13 mouse cellular contexts compared by ENCODE assay signal in the genomic region with DNA sequence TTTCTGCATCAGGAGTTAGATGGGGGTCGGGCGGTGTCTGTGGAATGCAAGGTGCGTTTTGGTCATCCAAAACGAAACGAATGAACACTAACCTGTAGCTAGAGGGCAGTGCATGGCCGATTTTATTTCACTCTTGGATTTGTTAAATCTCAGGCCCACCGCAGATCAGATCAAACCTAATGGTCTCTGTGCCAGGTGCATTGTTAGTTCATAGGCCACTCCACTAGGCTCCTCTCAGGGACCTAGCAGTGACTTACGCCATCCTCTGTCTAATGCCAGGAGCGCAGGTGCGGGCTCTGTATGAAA. TPM values are rescaled to one million over a fixed set of nuclear protein-coding genes. Genes with fewer than 3 reads are reported as not detected.
A peak's percentile ranks its signal among the peaks of the same experiment; 100 is the strongest.
DNase-seq lines count a peak whose midpoint lies in the region; ATAC-seq and TF ChIP-seq lines count a peak whose summit lies in the region.
"Had no signal": no experiment of that assay in that cellular context is flagged by ENCODE, and none has a peak within 500 bp of the region (broad histone marks: within the 10 kb centered on the region; RNA-seq: fewer than 3 reads in every experiment).

No protein-coding gene starts in this region.

- H3K4me3 ChIP-seq in heart, embryonic 13.5 days: peak overlapping the region; percentile 32
- 0 out of 2 replicates have a peak overlapping the region, but pooled peaks have one; percentile 7 for H3K4me3 ChIP-seq in lung, embryonic 16.5 days (ENCODE audit: low read length)
- H3K4me3 ChIP-seq in forebrain, postnatal 0 days (ENCODE audit: low read depth, low read length): peak overlapping the region; percentile 31
- peak overlapping the region; percentile 36 for H3K4me3 ChIP-seq in neural tube, embryonic 13.5 days

- H3K9me3 ChIP-seq in heart, embryonic 13.5 days: no peaks in the 10 kb centered on the region
- no peaks in the 10 kb centered on the region for H3K9me3 ChIP-seq in lung, embryonic 16.5 days (ENCODE audit: control insufficient read depth, low read length)
- H3K9me3 ChIP-seq in forebrain, postnatal 0 days (ENCODE audit: low read length): no peaks in the 10 kb centered on the region
- no peaks in the 10 kb centered on the region for H3K9me3 ChIP-seq in neural tube, embryonic 13.5 days

- no peak overlapping the region for H3K27ac ChIP-seq in heart, embryonic 13.5 days (replicated peaks)
- no peak overlapping the region for H3K27ac ChIP-seq in lung, embryonic 16.5 days (ENCODE audit: low read length)
- H3K27ac ChIP-seq in forebrain, postnatal 0 days (ENCODE audit: low read depth, low read length): no peak overlapping the region
- no peak overlapping the region for H3K27ac ChIP-seq in neural tube, embryonic 13.5 days (replicated peaks)

- WGBS in heart, embryonic 13.5 days: 6% methylated on average over 10 of the region's 10 CpGs
- 4% methylated on average over 10 of the region's 10 CpGs for WGBS in lung, embryonic 16.5 days
- 8% methylated on average over 10 of the region's 10 CpGs for WGBS in forebrain, postnatal 0 days
- WGBS in neural tube, embryonic 13.5 days: 5% methylated on average over 10 of the region's 10 CpGs

- no peak overlapping the region for H3K9ac ChIP-seq in heart, embryonic 13.5 days
- no peak overlapping the region for H3K9ac ChIP-seq in lung, embryonic 16.5 days (ENCODE audit: low read length)
- 0 out of 2 replicates have a peak overlapping the region, but pooled peaks have one; percentile 49 for H3K9ac ChIP-seq in forebrain, postnatal 0 days
- peak overlapping the region; percentile 35; the same call in 1 of the 2 replicates for H3K9ac ChIP-seq in neural tube, embryonic 13.5 days

- peak overlapping the region; percentile 56 for H3K4me2 ChIP-seq in heart, embryonic 13.5 days
- H3K4me2 ChIP-seq in lung, embryonic 16.5 days (ENCODE audit: low read depth, low read length): peak overlapping the region; percentile 33; the same call in 1 of the 2 replicates
- H3K4me2 ChIP-seq in forebrain, postnatal 0 days (ENCODE audit: low read depth): peak overlapping the region; percentile 52
- peak overlapping the region; percentile 55 for H3K4me2 ChIP-seq in neural tube, embryonic 13.5 days

- TF ChIP-seq CTCF in forebrain, postnatal 0 days (IDR thresholded peaks at IDR 0.05; ENCODE audit: low read depth): peak; percentile 28; the same call in 1 of the 2 replicates

- H3K36me3 ChIP-seq in heart, embryonic 13.5 days: no peaks in the 10 kb centered on the region
- no peaks in the 10 kb centered on the region for H3K36me3 ChIP-seq in lung, embryonic 16.5 days (ENCODE audit: control insufficient read depth, insufficient read depth, low read length)
- H3K36me3 ChIP-seq in forebrain, postnatal 0 days (ENCODE audit: insufficient read depth): no peaks in the 10 kb centered on the region
- H3K36me3 ChIP-seq in neural tube, embryonic 13.5 days: no peaks in the 10 kb centered on the region

- DNase-seq in heart, adult 18-20 months: no peak
- DNase-seq in lung, adult 18-20 months: no peak
- DNase-seq in forebrain, postnatal 0 days: no peak
- DNase-seq in cerebellum, postnatal 14 days: no peak
- DNase-seq: gastrocnemius, postnatal 10 days; kidney, postnatal 4 days; right cerebral cortex, postnatal 4 days had no signal

- H3K27me3 ChIP-seq in heart, embryonic 13.5 days (replicated peaks): peaks cover 67% of the 10 kb centered on the region
- H3K27me3 ChIP-seq in lung, embryonic 16.5 days (ENCODE audit: control insufficient read depth, insufficient read depth, low read depth, low read length): peaks cover 34% of the 10 kb centered on the region
- peaks cover 9% of the 10 kb centered on the region for H3K27me3 ChIP-seq in forebrain, postnatal 0 days (ENCODE audit: insufficient read depth, low read length)
- peaks cover 52% of the 10 kb centered on the region for H3K27me3 ChIP-seq in neural tube, embryonic 13.5 days

- ATAC-seq in heart, embryonic 13.5 days (ENCODE audit: extremely low read depth, insufficient number of reproducible peaks, low FRiP score, low TSS enrichment): no peak
- ATAC-seq in lung, embryonic 16.5 days (ENCODE audit: low read depth): no peak
- no peak for ATAC-seq in forebrain, postnatal 0 days
- no peak for ATAC-seq in neural tube, embryonic 13.5 days (ENCODE audit: low read depth)
- no peak for ATAC-seq in cerebellum, adult (ENCODE audit: insufficient number of reproducible peaks, low FRiP score, low TSS enrichment)

- H3K4me1 ChIP-seq in heart, embryonic 13.5 days: peaks cover 6% of the 10 kb centered on the region
- no peaks in the 10 kb centered on the region; the same call in 1 of the 2 replicates for H3K4me1 ChIP-seq in lung, embryonic 16.5 days (replicated peaks; ENCODE audit: control insufficient read depth, insufficient read depth, low read length)
- H3K4me1 ChIP-seq in forebrain, postnatal 0 days (ENCODE audit: insufficient read depth): peaks cover 11% of the 10 kb centered on the region; the same call in 1 of the 2 replicates
- peaks cover 18% of the 10 kb centered on the region for H3K4me1 ChIP-seq in neural tube, embryonic 13.5 days (replicated peaks)

RNA-seq across cellular contexts. Expression of a gene that starts 34.0 kb away (rescaled TPM):
- 0.83 and 1.3 TPM in 2 replicates for polyA plus RNA-seq in heart, embryonic 13.5 days (2015; fragmentation: Nextera tagmentation; extraction: Ambion mirVana)
- total RNA-seq in heart, adult 18-20 months (2021): under 1 TPM; 0.59 to 0.65 TPM
- 0.62 and 0.73 TPM in 2 replicates for polyA plus RNA-seq in lung, embryonic 16.5 days (2015; fragmentation: Nextera tagmentation; extraction: Ambion mirVana)
- total RNA-seq in forebrain, postnatal 0 days (2014; rRNA removed): 0.69 and 1.8 TPM in 2 replicates
- 0.51 and 0.60 TPM in 2 replicates for polyA plus RNA-seq in forebrain, postnatal 0 days (2015; fragmentation: Nextera tagmentation; extraction: Ambion mirVana)
- 0.47 and 0.62 TPM in 2 replicates for polyA plus RNA-seq in neural tube, embryonic 13.5 days (2015; fragmentation: Nextera tagmentation; extraction: Ambion mirVana)
- total RNA-seq: gastrocnemius, postnatal 10 days had no signal

RNA-seq across cellular contexts. Expression of a gene that starts 44.5 kb away (rescaled TPM):
- 0.09 and 0.18 TPM in 2 replicates for polyA plus RNA-seq in heart, embryonic 13.5 days (2015; fragmentation: Nextera tagmentation; extraction: Ambion mirVana)
- total RNA-seq in heart, adult 18-20 months (2021): not detected
- 0.13 and 0.40 TPM in 2 replicates for polyA plus RNA-seq in lung, embryonic 16.5 days (2015; fragmentation: Nextera tagmentation; extraction: Ambion mirVana)
- total RNA-seq in forebrain, postnatal 0 days (2014; rRNA removed): 2.1 TPM in 1 of 2 replicates, not detected in the other
- 0.13 and 0.17 TPM in 2 replicates for polyA plus RNA-seq in forebrain, postnatal 0 days (2015; fragmentation: Nextera tagmentation; extraction: Ambion mirVana)
- 0.47 and 1.4 TPM in 2 replicates for polyA plus RNA-seq in neural tube, embryonic 13.5 days (2015; fragmentation: Nextera tagmentation; extraction: Ambion mirVana)
- total RNA-seq: gastrocnemius, postnatal 10 days had no signal
- polyA plus RNA-seq: C2C12; liver, embryonic 11.5 days had no signal

RNA-seq across cellular contexts. Expression of a gene that starts 52.5 kb away (rescaled TPM):
- 0.13 and 0.25 TPM in 2 replicates for polyA plus RNA-seq in heart, embryonic 13.5 days (2015; fragmentation: Nextera tagmentation; extraction: Ambion mirVana)
- under 1 TPM; 0.25 to 0.26 TPM for total RNA-seq in heart, adult 18-20 months (2021)
- 1.5 and 1.6 TPM in 2 replicates for polyA plus RNA-seq in lung, embryonic 16.5 days (2015; fragmentation: Nextera tagmentation; extraction: Ambion mirVana)
- total RNA-seq in forebrain, postnatal 0 days (2014; rRNA removed): 22.8 and 24.0 TPM in 2 replicates
- polyA plus RNA-seq in forebrain, postnatal 0 days (2015; fragmentation: Nextera tagmentation; extraction: Ambion mirVana): 11.1 and 15.6 TPM in 2 replicates
- polyA plus RNA-seq in neural tube, embryonic 13.5 days (2015; fragmentation: Nextera tagmentation; extraction: Ambion mirVana): 9.8 TPM in 2 replicates

Comparison
In these comparisons a context has a peak if more than half of its experiments do, and no peak if none do; other contexts are left out.
1. H3K9ac ChIP-seq: peak in forebrain, postnatal 0 days (single experiment) and neural tube, embryonic 13.5 days (single experiment); none in heart, embryonic 13.5 days (single experiment) and lung, embryonic 16.5 days (single experiment).
2. Peak in every context shown above with its lines, with median percentiles within 50 percentile points of each other: H3K4me2 ChIP-seq and H3K4me3 ChIP-seq.